Mouse (Mus musculus) heart, postnatal 0 days (tissue): Measurements from ENCODE around the gene Rora.

Source experiments
- CTCF ChIP-seq: IDR thresholded peaks from 2 replicates; pipeline ENCODE4 v1.5.1; 2016; ENCODE audit warnings: antibody characterized with exemption, control low read depth, low read depth
- EP300 ChIP-seq: IDR thresholded peaks from 2 replicates; pipeline ENCODE4 v1.6.1; 2016; ENCODE audit warnings: antibody characterized with exemption, low read depth

GRCm38 (mm10) chr9:69323831-69324230 is 670.2 kb downstream of the Rora start:
- TF ChIP-seq CTCF (no peak), EP300 (no peak)
